Mouse (Mus musculus): Measurements from ENCODE around the gene Usp39. TPM values are rescaled to one million over a fixed set of nuclear protein-coding genes. Genes with fewer than 3 reads are reported as not detected.

The Usp39 gene
- polyA plus RNA-seq, 1 experiment from 2014 or later, result 27.3 TPM

GRCm38 (mm10) chr6:72276972-72277441 lies 68.0 kb downstream of the Usp39 start:
- H3K36me3 ChIP-seq (ENCODE audit: control insufficient read depth, insufficient read depth), result no peaks in the 10 kb centered on the region
- 0 out of 2 replicates have a peak, but pooled peaks cover 2% of the 10 kb centered on the region for H3K9me3 ChIP-seq (replicated peaks; ENCODE audit: control insufficient read depth, low read length)
- H3K9ac ChIP-seq (ENCODE audit: low read length), result no peak overlapping the region
- no peaks in the 10 kb centered on the region for H3K27me3 ChIP-seq (ENCODE audit: control insufficient read depth, insufficient read depth, low read length)
- peaks cover 37% of the 10 kb centered on the region for H3K4me1 ChIP-seq (ENCODE audit: control insufficient read depth, insufficient read depth, low read length)
- no peak overlapping the region for H3K4me2 ChIP-seq (ENCODE audit: low read depth, low read length)
- ATAC-seq (replicated peaks; ENCODE audit: extremely low read depth, insufficient read depth, low FRiP score), result peak; percentile 52
- 64% methylated on average over 13 of the region's 13 CpGs for WGBS
- H3K4me3 ChIP-seq (ENCODE audit: low read length), result no peak overlapping the region
- peak overlapping the region; percentile 94 for H3K27ac ChIP-seq (ENCODE audit: low read length)

GRCm38 (mm10) chr6:72276141-72276540 lies 68.8 kb downstream of the Usp39 start:
- Histone ChIP-seq H3K9me3 (replicated peaks; ENCODE audit: control insufficient read depth, low read length) (0 out of 2 replicates have a peak, but pooled peaks cover 2% of the 10 kb centered on the region), H3K9ac (ENCODE audit: low read length) (no peak overlapping the region), H3K27me3 (ENCODE audit: control insufficient read depth, insufficient read depth, low read length) (no peaks in the 10 kb centered on the region), H3K4me3 (ENCODE audit: low read length) (no peak overlapping the region), H3K27ac (ENCODE audit: low read length) (peak overlapping the region; percentile 94), H3K4me2 (ENCODE audit: low read depth, low read length) (no peak overlapping the region), H3K4me1 (ENCODE audit: control insufficient read depth, insufficient read depth, low read length) (peaks cover 37% of the 10 kb centered on the region), H3K36me3 (ENCODE audit: control insufficient read depth, insufficient read depth) (no peaks in the 10 kb centered on the region)
- 91% methylated on average over 6 of the region's 6 CpGs for WGBS
- ATAC-seq (replicated peaks; ENCODE audit: extremely low read depth, insufficient read depth, low FRiP score), result no peak

GRCm38 (mm10) chr6:72275527-72275926 lies 69.5 kb downstream of the Usp39 start:
- H3K36me3 ChIP-seq (ENCODE audit: control insufficient read depth, insufficient read depth), result no peaks in the 10 kb centered on the region
- H3K4me2 ChIP-seq (ENCODE audit: low read depth, low read length), result no peak overlapping the region
- WGBS, result 63% methylated on average over 4 of the region's 4 CpGs
- H3K4me1 ChIP-seq (ENCODE audit: control insufficient read depth, insufficient read depth, low read length), result peaks cover 37% of the 10 kb centered on the region
- no peak for ATAC-seq (replicated peaks; ENCODE audit: extremely low read depth, insufficient read depth, low FRiP score)
- H3K9me3 ChIP-seq (replicated peaks; ENCODE audit: control insufficient read depth, low read length), result 0 out of 2 replicates have a peak, but pooled peaks cover 2% of the 10 kb centered on the region
- H3K9ac ChIP-seq (ENCODE audit: low read length), result no peak overlapping the region
- H3K4me3 ChIP-seq (ENCODE audit: low read length), result no peak overlapping the region
- H3K27ac ChIP-seq (ENCODE audit: low read length), result no peak overlapping the region
- no peaks in the 10 kb centered on the region for H3K27me3 ChIP-seq (ENCODE audit: control insufficient read depth, insufficient read depth, low read length)

GRCm38 (mm10) chr6:72273153-72273552 lies 71.8 kb downstream of the Usp39 start:
- Histone ChIP-seq H3K27ac (ENCODE audit: low read length) (no peak overlapping the region), H3K36me3 (ENCODE audit: control insufficient read depth, insufficient read depth) (no peaks in the 10 kb centered on the region), H3K9me3 (replicated peaks; ENCODE audit: control insufficient read depth, low read length) (0 out of 2 replicates have a peak, but pooled peaks cover 2% of the 10 kb centered on the region), H3K4me1 (ENCODE audit: control insufficient read depth, insufficient read depth, low read length) (peaks cover 22% of the 10 kb centered on the region), H3K9ac (ENCODE audit: low read length) (no peak overlapping the region), H3K4me2 (ENCODE audit: low read depth, low read length) (no peak overlapping the region), H3K27me3 (ENCODE audit: control insufficient read depth, insufficient read depth, low read length) (no peaks in the 10 kb centered on the region), H3K4me3 (ENCODE audit: low read length) (no peak overlapping the region)
- WGBS, result 63% methylated on average over 6 of the region's 6 CpGs
- no peak for ATAC-seq (replicated peaks; ENCODE audit: extremely low read depth, insufficient read depth, low FRiP score)

GRCm38 (mm10) chr6:72272161-72272696 lies 72.8 kb downstream of the Usp39 start:
- Histone ChIP-seq H3K4me1 (ENCODE audit: control insufficient read depth, insufficient read depth, low read length) (peaks cover 14% of the 10 kb centered on the region), H3K36me3 (ENCODE audit: control insufficient read depth, insufficient read depth) (no peaks in the 10 kb centered on the region), H3K27ac (ENCODE audit: low read length) (no peak overlapping the region), H3K9ac (ENCODE audit: low read length) (no peak overlapping the region), H3K4me3 (ENCODE audit: low read length) (no peak overlapping the region), H3K9me3 (replicated peaks; ENCODE audit: control insufficient read depth, low read length) (0 out of 2 replicates have a peak, but pooled peaks cover 2% of the 10 kb centered on the region), H3K27me3 (ENCODE audit: control insufficient read depth, insufficient read depth, low read length) (no peaks in the 10 kb centered on the region), H3K4me2 (ENCODE audit: low read depth, low read length) (no peak overlapping the region)
- ATAC-seq (replicated peaks; ENCODE audit: extremely low read depth, insufficient read depth, low FRiP score), result no peak
- 55% methylated on average over 10 of the region's 10 CpGs for WGBS

GRCm38 (mm10) chr6:72270952-72271519 lies 73.9 kb downstream of the Usp39 start:
- no peaks in the 10 kb centered on the region for H3K9me3 ChIP-seq (replicated peaks; ENCODE audit: control insufficient read depth, low read length)
- peaks cover 9% of the 10 kb centered on the region for H3K4me1 ChIP-seq (ENCODE audit: control insufficient read depth, insufficient read depth, low read length)
- ATAC-seq (replicated peaks; ENCODE audit: extremely low read depth, insufficient read depth, low FRiP score), result no peak
- H3K9ac ChIP-seq (ENCODE audit: low read length), result no peak overlapping the region
- no peaks in the 10 kb centered on the region for H3K36me3 ChIP-seq (ENCODE audit: control insufficient read depth, insufficient read depth)
- no peak overlapping the region for H3K4me2 ChIP-seq (ENCODE audit: low read depth, low read length)
- WGBS, result 68% methylated on average over 11 of the region's 11 CpGs
- H3K4me3 ChIP-seq (ENCODE audit: low read length), result no peak overlapping the region
- no peak overlapping the region for H3K27ac ChIP-seq (ENCODE audit: low read length)
- no peaks in the 10 kb centered on the region for H3K27me3 ChIP-seq (ENCODE audit: control insufficient read depth, insufficient read depth, low read length)

GRCm38 (mm10) chr6:72270258-72270657 lies 74.7 kb downstream of the Usp39 start:
- H3K9ac ChIP-seq (ENCODE audit: low read length), result no peak overlapping the region
- H3K27ac ChIP-seq (ENCODE audit: low read length), result no peak overlapping the region
- ATAC-seq (replicated peaks; ENCODE audit: extremely low read depth, insufficient read depth, low FRiP score), result no peak
- no peaks in the 10 kb centered on the region for H3K36me3 ChIP-seq (ENCODE audit: control insufficient read depth, insufficient read depth)
- 87% methylated on average over 5 of the region's 5 CpGs for WGBS
- no peaks in the 10 kb centered on the region for H3K9me3 ChIP-seq (replicated peaks; ENCODE audit: control insufficient read depth, low read length)
- no peaks in the 10 kb centered on the region for H3K27me3 ChIP-seq (ENCODE audit: control insufficient read depth, insufficient read depth, low read length)
- peaks cover 12% of the 10 kb centered on the region for H3K4me1 ChIP-seq (ENCODE audit: control insufficient read depth, insufficient read depth, low read length)
- no peak overlapping the region for H3K4me3 ChIP-seq (ENCODE audit: low read length)
- no peak overlapping the region for H3K4me2 ChIP-seq (ENCODE audit: low read depth, low read length)

Other genes with a start within 250 kb of the Usp39 start
- gene St3gal5, start 247.6 kb downstream of the Usp39 start, polyA plus RNA-seq (2015; fragmentation: Nextera tagmentation; extraction: Ambion mirVana), result 36.6 and 44.5 TPM in 2 replicates
- gene Atoh8, start 109.6 kb downstream of the Usp39 start, polyA plus RNA-seq (2015; fragmentation: Nextera tagmentation; extraction: Ambion mirVana), result 14.5 and 17.0 TPM in 2 replicates
- gene Sftpb, start 40.6 kb downstream of the Usp39 start, polyA plus RNA-seq (2015; fragmentation: Nextera tagmentation; extraction: Ambion mirVana), result 2.9 and 27.8 TPM in 2 replicates
- 16.0 TPM in 2 replicates for gene 0610030E20Rik, start 2.1 kb upstream of the Usp39 start, polyA plus RNA-seq (2015; fragmentation: Nextera tagmentation; extraction: Ambion mirVana)
- 12.9 and 13.8 TPM in 2 replicates for gene Tmem150a, start 10.3 kb upstream of the Usp39 start, polyA plus RNA-seq (2015; fragmentation: Nextera tagmentation; extraction: Ambion mirVana)
- 92.2 and 93.6 TPM in 2 replicates for gene Rnf181, start 21.8 kb upstream of the Usp39 start, polyA plus RNA-seq (2015; fragmentation: Nextera tagmentation; extraction: Ambion mirVana)
- 40.1 and 46.0 TPM in 2 replicates for gene Vamp5, start 35.3 kb upstream of the Usp39 start, polyA plus RNA-seq (2015; fragmentation: Nextera tagmentation; extraction: Ambion mirVana)
- 134 and 139 TPM in 2 replicates for gene Vamp8, start 45.5 kb upstream of the Usp39 start, polyA plus RNA-seq (2015; fragmentation: Nextera tagmentation; extraction: Ambion mirVana)
- 28.9 and 29.5 TPM in 2 replicates for gene Ggcx, start 69.1 kb upstream of the Usp39 start, polyA plus RNA-seq (2015; fragmentation: Nextera tagmentation; extraction: Ambion mirVana)
- gene Mat2a, start 94.4 kb upstream of the Usp39 start, polyA plus RNA-seq (2015; fragmentation: Nextera tagmentation; extraction: Ambion mirVana), result 305 and 318 TPM in 2 replicates
- 0.16 TPM in 1 of 2 replicates, not detected in the other for gene Sh2d6, start 176.5 kb upstream of the Usp39 start, polyA plus RNA-seq (2015; fragmentation: Nextera tagmentation; extraction: Ambion mirVana)
- 32.3 and 32.8 TPM in 2 replicates for gene Capg, start 199.2 kb upstream of the Usp39 start, polyA plus RNA-seq (2015; fragmentation: Nextera tagmentation; extraction: Ambion mirVana)